Mouse (Mus musculus) liver, embryonic 14.5 days (tissue): ENCODE measurements around the gene Sh3glb2. TPM values are rescaled to one million over a fixed set of nuclear protein-coding genes. Genes with fewer than 3 reads are reported as not detected.

Experiments
- ATAC-seq: fragments of 200-750 bp; cut with Nextera tagmentation; 2 replicates; pipeline ENCODE4 v1.8.0; 2017; ENCODE audit warnings: moderate number of reproducible peaks, mild to moderate bottlenecking, moderate library complexity; ENCODE audit not compliant: insufficient read depth
- DNase-seq, 3 experiments: peaks; one replicate each; pipeline ENCODE4 v3.0.0-alpha.2; 2012 to 2013; ENCODE audit warnings: low read depth in 3 of 3, low spot score in 3 of 3
- H3K27ac ChIP-seq: fragments of 300-500 bp; sonication (generic); 2 replicates; pipeline ENCODE4 v1.5.1; 2014; ENCODE audit warnings: moderate library complexity, mild to moderate bottlenecking, control low read depth, inconsistent platforms
- H3K27me3 ChIP-seq: fragments of 300-500 bp; sonication (generic); 2 replicates; pipeline ENCODE4 v1.6.1; 2014; ENCODE audit warnings: mild to moderate bottlenecking, low read length, moderate library complexity; ENCODE audit not compliant: control insufficient read depth, insufficient read depth
- H3K36me3 ChIP-seq: fragments of 300-500 bp; sonication (generic); replicated peaks from 2 replicates; pipeline ENCODE4 v1.6.1; 2014; ENCODE audit warnings: low read depth; ENCODE audit not compliant: control insufficient read depth, insufficient read depth
- H3K4me1 ChIP-seq, 2 experiments: fragments of 200-500 bp in 1 of 2; fragments of 300-500 bp in 1 of 2; sonication (generic) in 1 of 2; replicated peaks; 2 replicates each; pipeline ENCODE4 v1.6.1; 2012 to 2014; ENCODE audit warnings: antibody characterized with exemption in 1 of 2, inconsistent platforms in 1 of 2, low read length in 1 of 2; ENCODE audit not compliant: control insufficient read depth in 2 of 2, insufficient read depth in 2 of 2
- H3K4me2 ChIP-seq: fragments of 300-500 bp; sonication (generic); 2 replicates; pipeline ENCODE4 v1.6.1; 2014; ENCODE audit warnings: low read depth, mild to moderate bottlenecking, control low read depth, moderate library complexity
- H3K4me3 ChIP-seq, 2 experiments: fragments of 200-500 bp in 1 of 2; fragments of 300-500 bp in 1 of 2; sonication (generic) in 1 of 2; 2 replicates each; pipeline ENCODE4 v1.5.1; 2012 to 2014; ENCODE audit warnings: low read depth in 2 of 2, low read length in 2 of 2, mild to moderate bottlenecking in 2 of 2, control low read depth in 1 of 2, inconsistent platforms in 1 of 2, moderate library complexity in 1 of 2; ENCODE audit not compliant: insufficient read depth in 1 of 2
- H3K9ac ChIP-seq: fragments of 300-500 bp; sonication (generic); replicated peaks from 2 replicates; pipeline ENCODE4 v1.6.1; 2014; ENCODE audit warnings: mild to moderate bottlenecking, control low read depth, moderate library complexity
- H3K9me3 ChIP-seq: fragments of 300-500 bp; sonication (generic); 2 replicates; pipeline ENCODE4 v1.6.1; 2016; ENCODE audit warnings: low read length, mixed read lengths; ENCODE audit not compliant: control insufficient read depth
- CTCF ChIP-seq: IDR thresholded peaks from 2 replicates; pipeline ENCODE4 v1.5.1; 2016; ENCODE audit warnings: antibody characterized with exemption, low read depth, control low read depth
- EP300 ChIP-seq: IDR thresholded peaks from 2 replicates; pipeline ENCODE4 v1.6.1; 2016; ENCODE audit warnings: antibody characterized with exemption, low read depth
- WGBS: fragments of 180-500 bp; shearing (Covaris S2); extraction: QIAGEN DNeasy Blood & Tissue Kit; methylation state at CpG from one replicate; pipeline ENCODE4 v1.1.7; 2014; ENCODE audit not compliant: insufficient replicate concordance; 5-methylcytosine and 5-hydroxymethylcytosine counted together
- microRNA-seq: library from miRNA; unstranded; fragments of <30 nt; microRNA quantifications from one replicate; pipeline ENCODE4, GENCODE M21; 2016
- polyA plus RNA-seq, 2 experiments: library from polyadenylated mRNA; depleted of rRNA in 1 of 2; stranded (reverse) in 1 of 2; unstranded in 1 of 2; fragments of >200 nt; fragmentation: Nextera tagmentation in 1 of 2; extraction: Ambion mirVana in 1 of 2; gene quantifications; 2 replicates each; pipeline versions ENCODE4 v1.2.1 to v1.2.3; 2012 to 2014

Gene Sh3glb2
- polyA plus RNA-seq, 2 experiments = 13.6 to 22.2 TPM

DNA sequence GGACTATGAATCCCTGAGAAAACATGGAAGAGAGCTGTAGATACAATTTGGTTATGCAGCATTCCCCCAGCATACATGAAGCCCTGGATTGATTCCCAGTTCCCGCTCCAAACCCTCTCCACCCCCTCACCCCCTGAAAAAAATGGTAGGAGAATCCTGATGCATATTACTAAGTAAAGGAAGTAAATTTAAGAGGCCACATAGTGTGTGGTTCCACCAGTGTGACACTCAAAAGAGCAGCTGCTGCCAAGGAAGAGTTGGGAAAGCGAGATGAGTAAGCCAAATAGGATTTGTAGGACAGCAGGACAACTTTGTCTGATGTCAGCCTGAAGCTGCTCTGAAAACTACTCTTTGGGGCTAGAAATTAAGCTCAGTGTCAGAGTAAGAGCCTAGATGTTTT is 47.7 kb downstream of the Sh3glb2 start:
- Histone ChIP-seq H3K9me3 (no peaks in the 10 kb centered on the region), H3K4me3 (no peak overlapping the region), H3K27me3 (no peaks in the 10 kb centered on the region), H3K4me1 (no peaks in the 10 kb centered on the region), H3K36me3 (peaks cover 76% of the 10 kb centered on the region), H3K9ac (no peak overlapping the region), H3K27ac (no peak overlapping the region), H3K4me2 (no peak overlapping the region)
- ATAC-seq = no peak
- TF ChIP-seq EP300 (no peak), CTCF (no peak)
- DNase-seq = no peak
- 87% methylated on average over 2 of the region's 2 CpGs for WGBS

DNA sequence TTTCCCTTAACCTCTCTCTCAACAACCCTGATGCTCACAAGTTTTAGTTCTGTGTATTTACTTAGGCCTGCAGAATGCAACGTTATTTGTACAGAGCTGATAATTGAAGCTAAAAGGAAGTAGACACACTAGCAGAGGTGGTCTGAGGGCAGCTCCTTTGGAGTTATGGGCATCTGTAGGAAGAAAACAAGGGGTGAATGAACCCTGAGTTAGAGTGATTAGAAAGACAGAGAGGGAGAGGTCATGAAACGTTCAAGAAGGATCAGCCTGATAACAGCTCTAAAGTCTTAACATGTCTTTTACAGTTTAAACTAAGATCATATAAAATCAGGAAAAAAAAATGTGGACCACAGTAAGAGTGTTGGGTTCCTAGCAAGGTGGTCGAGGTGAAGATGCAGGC is 49.8 kb downstream of the Sh3glb2 start:
- H3K4me3 ChIP-seq = no peak overlapping the region
- TF ChIP-seq EP300 = 0 out of 2 replicates have a peak, but pooled peaks have one; percentile 10
- TF ChIP-seq CTCF = no peak
- 32% methylated on average over 3 of the region's 3 CpGs for WGBS
- H3K4me1 ChIP-seq = no peaks in the 10 kb centered on the region
- no peak overlapping the region for H3K4me2 ChIP-seq
- ATAC-seq = peak; percentile 52; the same call in 1 of the 2 replicates
- peaks cover 81% of the 10 kb centered on the region for H3K36me3 ChIP-seq
- no peak overlapping the region for H3K27ac ChIP-seq
- H3K9ac ChIP-seq = no peak overlapping the region
- no peaks in the 10 kb centered on the region for H3K27me3 ChIP-seq
- no peak for DNase-seq
- no peaks in the 10 kb centered on the region for H3K9me3 ChIP-seq

DNA sequence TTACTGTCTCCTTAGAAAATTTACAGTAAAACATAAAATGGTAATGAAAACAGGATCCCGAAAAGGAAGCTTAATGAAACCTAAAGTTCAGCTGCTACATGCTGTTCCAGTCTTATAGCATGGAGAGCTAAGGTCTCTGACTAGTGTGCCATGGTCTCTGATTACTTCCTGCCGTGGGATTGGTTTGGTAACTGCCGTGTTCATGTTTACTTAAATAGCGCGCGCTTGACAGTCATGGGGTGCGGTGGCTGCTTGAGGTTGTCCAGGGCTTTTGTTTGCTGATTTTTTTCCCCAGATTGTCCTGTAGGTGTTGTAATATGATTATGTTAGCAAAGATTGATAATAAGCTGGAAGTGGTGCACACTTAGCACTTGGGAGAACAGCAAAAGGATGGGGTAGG is 53.0 kb downstream of the Sh3glb2 start:
- TF ChIP-seq EP300 (no peak), CTCF (no peak)
- no peak overlapping the region for H3K9ac ChIP-seq
- no peak overlapping the region for H3K27ac ChIP-seq
- no peaks in the 10 kb centered on the region for H3K4me1 ChIP-seq
- DNase-seq (no peak), ATAC-seq (no peak)
- H3K27me3 ChIP-seq = no peaks in the 10 kb centered on the region
- WGBS = 89% methylated on average over 7 of the region's 7 CpGs
- H3K4me2 ChIP-seq = no peak overlapping the region
- peaks cover 68% of the 10 kb centered on the region for H3K36me3 ChIP-seq
- no peak overlapping the region for H3K4me3 ChIP-seq
- H3K9me3 ChIP-seq = no peaks in the 10 kb centered on the region

DNA sequence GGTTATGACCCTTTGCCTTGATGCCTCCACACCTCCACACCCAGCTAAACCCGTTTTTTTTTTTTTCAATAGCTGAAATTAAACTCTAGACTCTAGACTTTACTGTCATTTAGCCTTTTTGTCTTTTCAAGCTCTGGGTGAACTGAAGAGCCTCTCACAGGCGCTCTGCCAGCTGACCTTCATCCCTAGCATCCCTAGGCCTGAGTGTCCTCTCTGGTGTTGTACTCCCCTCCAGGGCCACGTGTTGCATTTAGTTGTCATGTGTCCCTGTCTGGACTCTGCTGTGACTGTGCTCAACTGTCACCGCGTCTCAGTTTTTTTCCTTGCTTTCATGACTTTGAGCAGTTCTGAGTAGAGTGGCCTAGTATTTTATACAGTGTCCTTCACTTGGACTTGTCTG is 59.2 kb downstream of the Sh3glb2 start:
- no peaks in the 10 kb centered on the region for H3K9me3 ChIP-seq
- H3K4me3 ChIP-seq = no peak overlapping the region
- DNase-seq = no peak
- TF ChIP-seq CTCF (no peak), EP300 (no peak)
- no peak overlapping the region for H3K9ac ChIP-seq
- H3K4me2 ChIP-seq = no peak overlapping the region
- 81% methylated on average over 5 of the region's 5 CpGs for WGBS
- no peaks in the 10 kb centered on the region for H3K4me1 ChIP-seq
- H3K27me3 ChIP-seq = no peaks in the 10 kb centered on the region
- ATAC-seq = no peak
- H3K36me3 ChIP-seq = peaks cover 45% of the 10 kb centered on the region
- H3K27ac ChIP-seq = no peak overlapping the region

DNA sequence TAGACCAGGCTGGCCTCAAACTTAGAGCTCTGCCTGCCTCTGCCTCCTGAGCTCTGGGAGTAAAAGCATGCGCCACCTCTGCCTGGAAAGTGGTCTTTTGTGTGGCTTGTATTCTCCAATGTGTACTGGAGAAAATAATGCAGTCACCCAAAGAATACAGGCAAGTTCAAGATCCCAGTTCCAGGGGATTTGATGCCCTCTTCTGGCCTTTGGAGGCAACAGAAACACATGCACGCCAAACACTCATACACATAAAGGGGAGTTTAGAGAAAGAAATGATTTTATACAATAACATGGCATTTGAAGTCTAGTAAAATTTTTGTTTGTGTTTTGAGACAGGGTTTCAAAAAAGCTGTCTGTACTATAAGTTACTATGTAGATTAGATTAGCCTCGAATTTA is 59.6 kb downstream of the Sh3glb2 start:
- 65% methylated on average over 3 of the region's 3 CpGs for WGBS
- no peaks in the 10 kb centered on the region for H3K9me3 ChIP-seq
- H3K4me2 ChIP-seq = no peak overlapping the region
- TF ChIP-seq CTCF = peak; percentile 24; the same call in 1 of the 2 replicates
- TF ChIP-seq EP300 = no peak
- ATAC-seq (no peak), DNase-seq (no peak)
- no peak overlapping the region for H3K9ac ChIP-seq
- H3K36me3 ChIP-seq = peaks cover 42% of the 10 kb centered on the region
- H3K27me3 ChIP-seq = no peaks in the 10 kb centered on the region
- H3K27ac ChIP-seq = no peak overlapping the region
- H3K4me3 ChIP-seq = no peak overlapping the region
- no peaks in the 10 kb centered on the region for H3K4me1 ChIP-seq

Small RNAs within 50 kb of the gene (microRNA-seq; reads per million reads assigned to microRNA genes)
- gene Gm47292 = not detected

Other genes with a start within 250 kb of the Sh3glb2 start
- gene Zer1, start 234.8 kb downstream of the Sh3glb2 start, polyA plus RNA-seq (2012; rRNA removed) = 8.1 and 8.5 TPM in 2 replicates
- 1.9 and 2.0 TPM in 2 replicates for gene Zer1, start 234.8 kb downstream of the Sh3glb2 start, polyA plus RNA-seq (2014; fragmentation: Nextera tagmentation; extraction: Ambion mirVana)
- 11.3 and 12.7 TPM in 2 replicates for gene Tbc1d13, start 225.6 kb downstream of the Sh3glb2 start, polyA plus RNA-seq (2012; rRNA removed)
- 3.6 and 3.9 TPM in 2 replicates for gene Tbc1d13, start 225.6 kb downstream of the Sh3glb2 start, polyA plus RNA-seq (2014; fragmentation: Nextera tagmentation; extraction: Ambion mirVana)
- gene Endog, start 187.8 kb downstream of the Sh3glb2 start, polyA plus RNA-seq (2012; rRNA removed) = 11.9 and 15.1 TPM in 2 replicates
- 19.1 and 20.3 TPM in 2 replicates for gene Endog, start 187.8 kb downstream of the Sh3glb2 start, polyA plus RNA-seq (2014; fragmentation: Nextera tagmentation; extraction: Ambion mirVana)
- 18.6 and 20.3 TPM in 2 replicates for gene Spout1, start 180.9 kb downstream of the Sh3glb2 start, polyA plus RNA-seq (2012; rRNA removed)
- 18.7 and 25.2 TPM in 2 replicates for gene Spout1, start 180.9 kb downstream of the Sh3glb2 start, polyA plus RNA-seq (2014; fragmentation: Nextera tagmentation; extraction: Ambion mirVana)
- 14.3 and 16.8 TPM in 2 replicates for gene Kyat1, start 153.5 kb downstream of the Sh3glb2 start, polyA plus RNA-seq (2012; rRNA removed)
- 9.5 and 11.6 TPM in 2 replicates for gene Kyat1, start 153.5 kb downstream of the Sh3glb2 start, polyA plus RNA-seq (2014; fragmentation: Nextera tagmentation; extraction: Ambion mirVana)
- gene Lrrc8a, start 121.6 kb downstream of the Sh3glb2 start, polyA plus RNA-seq (2012; rRNA removed) = 3.4 and 3.6 TPM in 2 replicates
- 10.8 and 11.8 TPM in 2 replicates for gene Lrrc8a, start 121.6 kb downstream of the Sh3glb2 start, polyA plus RNA-seq (2014; fragmentation: Nextera tagmentation; extraction: Ambion mirVana)
- gene Gm28035, start 118.8 kb downstream of the Sh3glb2 start, polyA plus RNA-seq (2012; rRNA removed) = 0.90 and 1.1 TPM in 2 replicates
- gene Gm28035, start 118.8 kb downstream of the Sh3glb2 start, polyA plus RNA-seq (2014; fragmentation: Nextera tagmentation; extraction: Ambion mirVana) = 0.04 TPM in 1 of 2 replicates, not detected in the other
- gene Phyhd1, start 93.1 kb downstream of the Sh3glb2 start, polyA plus RNA-seq (2012; rRNA removed) = 15.9 and 18.1 TPM in 2 replicates
- 9.8 and 10.3 TPM in 2 replicates for gene Phyhd1, start 93.1 kb downstream of the Sh3glb2 start, polyA plus RNA-seq (2014; fragmentation: Nextera tagmentation; extraction: Ambion mirVana)
- not detected in 2 replicates for gene Gm28038, start 78.3 kb downstream of the Sh3glb2 start, polyA plus RNA-seq (2012; rRNA removed)
- gene Gm28038, start 78.3 kb downstream of the Sh3glb2 start, polyA plus RNA-seq (2014; fragmentation: Nextera tagmentation; extraction: Ambion mirVana) = not detected in 2 replicates
- 4.6 and 5.1 TPM in 2 replicates for gene Dolk, start 73.0 kb downstream of the Sh3glb2 start, polyA plus RNA-seq (2012; rRNA removed)
- 10.9 and 11.4 TPM in 2 replicates for gene Dolk, start 73.0 kb downstream of the Sh3glb2 start, polyA plus RNA-seq (2014; fragmentation: Nextera tagmentation; extraction: Ambion mirVana)
- gene Nup188, start 72.9 kb downstream of the Sh3glb2 start, polyA plus RNA-seq (2012; rRNA removed) = 15.7 and 16.1 TPM in 2 replicates
- gene Nup188, start 72.9 kb downstream of the Sh3glb2 start, polyA plus RNA-seq (2014; fragmentation: Nextera tagmentation; extraction: Ambion mirVana) = 19.1 and 20.8 TPM in 2 replicates
- gene Miga2, start 4.9 kb upstream of the Sh3glb2 start, polyA plus RNA-seq (2012; rRNA removed) = 6.1 and 6.9 TPM in 2 replicates
- gene Miga2, start 4.9 kb upstream of the Sh3glb2 start, polyA plus RNA-seq (2014; fragmentation: Nextera tagmentation; extraction: Ambion mirVana) = 5.3 and 5.8 TPM in 2 replicates
- gene Dolpp1, start 32.9 kb upstream of the Sh3glb2 start, polyA plus RNA-seq (2012; rRNA removed) = 17.0 and 23.1 TPM in 2 replicates
- 13.5 and 17.4 TPM in 2 replicates for gene Dolpp1, start 32.9 kb upstream of the Sh3glb2 start, polyA plus RNA-seq (2014; fragmentation: Nextera tagmentation; extraction: Ambion mirVana)
- gene Crat, start 56.5 kb upstream of the Sh3glb2 start, polyA plus RNA-seq (2012; rRNA removed) = 14.6 and 15.0 TPM in 2 replicates
- 27.4 and 27.9 TPM in 2 replicates for gene Crat, start 56.5 kb upstream of the Sh3glb2 start, polyA plus RNA-seq (2014; fragmentation: Nextera tagmentation; extraction: Ambion mirVana)
- 78.2 and 103 TPM in 2 replicates for gene Ptpa, start 56.7 kb upstream of the Sh3glb2 start, polyA plus RNA-seq (2012; rRNA removed)
- gene Ptpa, start 56.7 kb upstream of the Sh3glb2 start, polyA plus RNA-seq (2014; fragmentation: Nextera tagmentation; extraction: Ambion mirVana) = 63.3 and 63.5 TPM in 2 replicates
- 0.86 and 0.90 TPM in 2 replicates for gene Ier5l, start 114.9 kb upstream of the Sh3glb2 start, polyA plus RNA-seq (2012; rRNA removed)
- 0.10 and 0.13 TPM in 2 replicates for gene Ier5l, start 114.9 kb upstream of the Sh3glb2 start, polyA plus RNA-seq (2014; fragmentation: Nextera tagmentation; extraction: Ambion mirVana)
- gene Cstad, start 235.7 kb upstream of the Sh3glb2 start, polyA plus RNA-seq (2012; rRNA removed) = 0.04 TPM in 1 of 2 replicates, not detected in the other
- 0.17 and 0.23 TPM in 2 replicates for gene Cstad, start 235.7 kb upstream of the Sh3glb2 start, polyA plus RNA-seq (2014; fragmentation: Nextera tagmentation; extraction: Ambion mirVana)